Mouse (Mus musculus) heart, adult 11 months (tissue): ENCODE data around the gene Dgkd.

ENCODE experiments used
- DNase-seq: peaks from one replicate; pipeline ENCODE4 v3.0.0; 2022

Dgkd gene

GRCm38 (mm10) chr1:87849278-87849677 is 3.8 kb upstream of the Dgkd start:
- DNase-seq: peak; percentile 96

DNA sequence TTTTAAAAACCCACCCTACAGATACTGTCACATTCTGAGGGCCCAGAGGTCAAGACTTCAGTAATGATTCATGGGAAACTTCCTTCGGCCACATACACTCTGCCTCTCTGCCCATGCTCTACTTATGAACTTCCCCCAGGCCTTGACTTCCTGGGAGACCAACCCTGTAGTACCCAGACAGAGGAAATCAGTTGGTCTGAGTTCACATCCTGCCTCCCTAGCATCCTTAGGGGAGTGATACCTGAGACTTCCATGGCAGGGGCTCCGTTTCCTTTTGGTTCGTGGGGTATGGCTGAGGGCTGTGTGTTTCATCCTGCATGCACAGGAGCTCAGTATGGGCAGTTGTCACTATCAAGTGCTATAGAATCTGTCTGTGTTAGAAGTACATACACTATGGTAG is 1.7 kb upstream of the Dgkd start:
- DNase-seq: peak; percentile 88

- DNase-seq: peak; percentile 90
Measured at GRCm38 (mm10) chr1:87852081-87852790, 851 bp upstream of the Dgkd start.

- DNase-seq: peak; percentile 96
Measured at GRCm38 (mm10) chr1:87853601-87854361, 694 bp downstream of the Dgkd start.

GRCm38 (mm10) chr1:87854411-87854810 is 1.3 kb downstream of the Dgkd start:
- peak; percentile 91 for DNase-seq

GRCm38 (mm10) chr1:87854851-87855251 is 1.8 kb downstream of the Dgkd start:
- DNase-seq: peak; percentile 92

DNA sequence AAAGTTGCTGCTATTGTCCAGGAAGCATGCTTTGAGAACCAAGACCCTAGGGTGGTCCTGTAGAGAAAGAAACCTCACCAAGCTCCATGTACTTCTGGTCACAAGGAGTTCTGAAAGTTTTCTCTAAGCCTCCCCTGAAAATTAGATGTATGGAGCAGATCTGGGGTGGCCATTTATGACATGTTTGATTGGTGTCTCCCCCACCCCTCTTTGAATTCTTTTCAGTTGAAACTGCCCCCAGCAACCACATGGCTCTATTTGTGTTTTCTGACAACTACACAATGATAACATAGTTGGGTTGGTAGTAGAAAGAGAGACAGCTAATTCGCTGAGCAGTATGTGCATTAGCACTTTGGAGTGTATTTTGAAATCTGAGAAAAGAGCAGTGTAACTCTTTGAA is 2.4 kb downstream of the Dgkd start:
- DNase-seq: peak; percentile 75

- DNase-seq: peak; percentile 95
Measured at GRCm38 (mm10) chr1:87856823-87857222, 3.7 kb downstream of the Dgkd start.

GRCm38 (mm10) chr1:87858031-87858430 is 4.9 kb downstream of the Dgkd start:
- DNase-seq: peak; percentile 92

GRCm38 (mm10) chr1:87858529-87858928 is 5.4 kb downstream of the Dgkd start:
- no peak for DNase-seq

- no peak for DNase-seq
Measured at GRCm38 (mm10) chr1:87863602-87864001, 10.5 kb downstream of the Dgkd start.

- no peak for DNase-seq
Measured at GRCm38 (mm10) chr1:87864889-87865288, 11.8 kb downstream of the Dgkd start.

- peak; percentile 91 for DNase-seq
Measured at GRCm38 (mm10) chr1:87866672-87867071, 13.6 kb downstream of the Dgkd start.

GRCm38 (mm10) chr1:87871546-87871945 is 18.5 kb downstream of the Dgkd start:
- peak; percentile 96 for DNase-seq

GRCm38 (mm10) chr1:87873081-87873480 is 20.0 kb downstream of the Dgkd start:
- DNase-seq: peak; percentile 74

DNA sequence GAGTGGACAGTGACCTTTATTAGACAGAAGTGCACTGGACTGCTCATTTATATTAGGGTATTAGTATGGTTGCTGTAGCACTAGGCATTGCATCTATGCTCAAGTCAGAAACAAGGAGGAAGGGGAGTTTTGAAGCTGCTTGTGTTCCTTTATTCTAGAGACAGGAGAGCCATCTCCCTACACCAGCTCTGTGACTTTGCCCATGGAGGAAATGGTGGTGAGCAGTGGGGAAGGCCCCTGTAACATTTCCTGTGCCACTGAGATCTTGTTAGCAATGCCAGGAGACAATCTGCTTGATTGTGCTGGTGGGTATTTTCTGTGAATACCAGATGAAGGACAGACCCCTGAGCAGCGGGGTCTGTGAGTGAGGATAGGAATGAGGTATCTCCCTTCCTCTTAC is 23.0 kb downstream of the Dgkd start:
- DNase-seq: peak; percentile 79

DNA sequence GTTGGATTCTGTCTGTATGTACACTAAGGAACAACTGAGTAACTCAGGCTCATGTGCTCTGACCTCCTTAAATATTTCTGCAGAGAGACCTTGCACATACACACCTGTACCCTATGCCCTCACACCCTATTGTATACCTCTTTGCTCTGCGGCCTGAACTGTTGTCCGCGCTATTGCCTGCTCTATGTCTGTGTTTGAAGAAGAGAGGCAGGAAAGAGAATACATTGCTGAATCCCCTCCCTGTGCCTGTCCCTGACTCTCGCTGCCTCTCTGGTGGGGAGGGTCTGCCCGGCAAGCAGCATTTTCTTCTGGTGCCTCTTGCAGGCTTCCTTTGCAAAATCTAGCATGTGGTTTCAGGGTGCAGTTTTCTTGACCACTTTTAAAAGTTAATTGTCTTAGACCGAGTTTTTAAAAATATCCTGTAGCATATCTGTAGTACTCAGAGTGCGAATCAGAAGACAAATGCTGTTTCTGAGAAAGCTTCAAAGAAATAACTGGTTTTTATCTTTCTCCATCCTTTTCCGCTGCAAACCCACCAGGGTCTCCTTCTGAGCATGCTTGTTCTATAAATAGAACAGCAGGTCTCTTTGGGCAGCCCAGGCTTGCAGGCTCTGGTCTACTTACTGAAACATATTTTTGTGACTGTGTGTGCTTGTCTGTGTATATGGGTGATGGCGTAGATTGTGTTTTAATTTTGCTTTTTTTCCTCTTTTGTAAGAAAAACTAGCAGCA is 24.6 kb downstream of the Dgkd start:
- peak; percentile 86 for DNase-seq

DNA sequence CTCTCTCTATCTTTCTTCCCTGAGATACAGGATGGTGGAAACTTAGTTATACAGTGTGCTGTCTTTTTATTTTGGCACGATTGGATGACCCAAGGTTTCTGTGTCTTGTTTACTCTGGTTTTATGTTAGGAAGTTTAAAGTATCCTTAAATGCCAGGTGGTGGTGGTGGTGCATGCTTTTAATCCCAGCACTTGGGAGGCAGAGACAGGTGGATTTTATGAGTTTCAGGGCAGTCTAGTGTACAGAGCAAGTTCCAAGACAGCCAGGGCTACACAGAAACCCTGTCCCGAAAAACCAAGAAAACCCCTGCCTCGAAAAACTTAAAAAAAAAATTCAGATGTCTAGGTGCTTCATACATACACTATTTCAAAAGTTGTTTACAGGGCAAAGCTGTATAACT is 25.9 kb downstream of the Dgkd start:
- peak; percentile 70 for DNase-seq

GRCm38 (mm10) chr1:87879494-87880325 is 26.6 kb downstream of the Dgkd start:
- DNase-seq: peak; percentile 99

DNA sequence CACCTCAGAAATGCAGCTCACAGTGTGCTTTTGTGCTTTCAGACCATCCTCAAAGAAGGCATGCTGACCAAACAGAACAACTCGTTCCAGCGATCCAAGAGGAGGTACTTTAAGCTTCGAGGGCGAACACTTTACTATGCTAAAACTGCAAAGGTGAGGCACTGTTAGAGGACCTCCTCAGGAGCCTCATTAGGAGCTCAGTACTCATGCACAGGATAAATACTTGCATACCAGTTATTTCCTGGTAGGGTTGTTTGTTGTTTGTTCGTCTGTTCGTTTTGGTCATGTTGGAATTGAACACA is 27.2 kb downstream of the Dgkd start:
- no peak for DNase-seq

DNA sequence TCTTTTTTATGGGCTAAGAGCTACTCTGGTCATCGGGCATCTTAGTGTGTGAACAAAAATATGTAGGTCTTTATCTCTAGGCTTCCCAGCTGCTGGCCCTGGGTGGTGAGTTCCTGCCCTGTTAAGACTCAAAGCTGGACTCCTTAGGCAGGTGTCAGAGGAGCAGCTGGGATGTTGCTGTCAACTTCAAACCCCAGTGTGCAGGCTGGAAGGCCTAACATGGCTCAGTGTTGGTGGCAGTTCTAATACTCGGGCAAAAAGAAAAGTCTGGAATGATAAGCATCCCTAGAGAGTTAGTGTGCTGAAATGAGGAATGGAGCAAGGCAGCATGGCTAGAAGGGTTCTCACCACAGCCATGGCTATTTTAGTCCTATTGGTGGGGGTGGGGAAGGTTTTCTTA is 27.8 kb downstream of the Dgkd start:
- DNase-seq: peak; percentile 98

DNA sequence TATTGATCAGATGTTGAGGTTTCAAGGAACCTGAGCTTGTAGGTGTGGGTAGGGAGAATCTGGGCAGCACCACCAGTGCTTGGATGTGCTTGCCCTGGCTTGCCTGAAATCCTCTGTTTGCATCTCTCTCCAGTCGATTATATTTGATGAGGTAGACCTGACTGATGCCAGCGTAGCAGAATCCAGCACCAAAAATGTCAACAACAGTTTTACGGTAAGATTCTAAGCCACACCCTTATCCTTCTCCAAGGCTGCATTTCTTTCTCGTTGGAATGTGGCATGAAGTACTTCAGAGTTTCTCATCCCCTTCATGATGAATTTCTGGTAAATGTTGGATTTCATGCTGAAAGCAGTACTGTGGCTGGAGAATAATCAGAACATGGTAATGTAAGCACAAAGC is 28.6 kb downstream of the Dgkd start:
- DNase-seq: no peak

DNA sequence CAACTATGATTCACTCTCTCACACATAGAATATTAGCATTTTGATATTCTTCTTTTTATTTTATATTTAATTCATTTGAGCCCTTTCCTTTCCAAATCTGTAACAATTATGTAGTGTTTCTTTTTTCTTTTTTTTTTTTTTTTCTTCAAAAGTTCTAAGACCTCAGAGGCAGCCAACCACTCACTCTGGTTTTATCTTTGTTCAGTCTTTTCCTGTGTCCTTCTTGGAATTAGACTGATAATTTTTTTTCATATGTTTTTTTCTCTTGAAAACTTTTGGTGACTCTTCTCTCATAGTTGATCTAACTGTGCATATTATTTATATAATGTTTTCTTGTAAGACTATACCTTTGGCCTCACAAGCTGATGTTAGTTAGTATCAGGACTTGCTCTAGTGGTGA is 29.5 kb downstream of the Dgkd start:
- no peak for DNase-seq
